17 mouse cellular contexts compared by ENCODE assay signal in the genomic region with DNA sequence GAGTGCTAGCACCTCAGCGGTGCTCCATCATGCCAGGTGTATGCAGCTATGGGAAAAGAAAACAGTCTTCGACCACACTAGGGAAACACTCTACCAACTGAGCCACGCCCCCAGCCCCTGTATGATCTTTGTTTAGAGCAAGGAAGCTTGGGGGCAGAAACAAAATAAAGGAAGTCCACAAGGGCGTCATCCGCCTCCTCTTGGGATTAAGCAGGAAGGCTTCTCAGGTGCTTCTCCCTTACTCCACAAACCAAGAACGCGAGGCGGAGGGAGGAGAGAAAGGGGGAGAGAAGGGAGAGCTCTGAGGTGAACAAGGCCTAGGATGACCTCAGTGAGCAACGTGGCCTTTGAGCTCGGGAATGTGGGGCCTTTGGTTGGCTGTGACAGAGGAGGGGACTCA.
A peak's percentile ranks its signal among the peaks of the same experiment; 100 is the strongest.
DNase-seq lines count a peak whose midpoint lies in the region; ATAC-seq and TF ChIP-seq lines count a peak whose summit lies in the region.
"Had no signal": no experiment of that assay in that cellular context is flagged by ENCODE, and none has a peak within 500 bp of the region (broad histone marks: within the 10 kb centered on the region; RNA-seq: fewer than 3 reads in every experiment).

No protein-coding gene starts in this region.

- TF ChIP-seq EP300 in lung, postnatal 0 days (IDR thresholded peaks at IDR 0.05): no peak

- no peaks in the 10 kb centered on the region for H3K27me3 ChIP-seq in heart, embryonic 11.5 days (ENCODE audit: control insufficient read depth, insufficient read depth, low read length)
- H3K27me3 ChIP-seq in kidney, embryonic 14.5 days (ENCODE audit: control insufficient read depth, insufficient read depth, low read length): no peaks in the 10 kb centered on the region
- H3K27me3 ChIP-seq in lung, postnatal 0 days (replicated peaks; ENCODE audit: insufficient read depth, low read length): no peaks in the 10 kb centered on the region
- H3K27me3 ChIP-seq: forebrain, embryonic 13.5 days had no signal

- H3K9me3 ChIP-seq in heart, embryonic 11.5 days (replicated peaks; ENCODE audit: control insufficient read depth, low read length): no peaks in the 10 kb centered on the region
- H3K9me3 ChIP-seq in kidney, embryonic 14.5 days (ENCODE audit: control insufficient read depth, low read length): no peaks in the 10 kb centered on the region
- H3K9me3 ChIP-seq in lung, postnatal 0 days (ENCODE audit: low read length): no peaks in the 10 kb centered on the region
- H3K9me3 ChIP-seq: embryonic facial prominence, embryonic 10.5 days; forebrain, embryonic 13.5 days; hindbrain, embryonic 13.5 days had no signal

- no peak overlapping the region for H3K4me2 ChIP-seq in heart, embryonic 11.5 days
- H3K4me2 ChIP-seq in kidney, embryonic 14.5 days (replicated peaks; ENCODE audit: low read depth, low read length): no peak overlapping the region
- H3K4me2 ChIP-seq in lung, postnatal 0 days (replicated peaks; ENCODE audit: low read depth, low read length): no peak overlapping the region
- H3K4me2 ChIP-seq: forebrain, embryonic 13.5 days; hindbrain, embryonic 13.5 days had no signal

- ATAC-seq in heart, embryonic 11.5 days (replicated peaks; ENCODE audit: insufficient number of reproducible peaks, low FRiP score, low TSS enrichment): no peak
- no peak for ATAC-seq in kidney, embryonic 14.5 days (ENCODE audit: low FRiP score, low TSS enrichment)
- ATAC-seq in lung, postnatal 0 days: no peak
- ATAC-seq: forebrain, embryonic 13.5 days; forebrain, postnatal 0 days; hindbrain, postnatal 0 days had no signal

- TF ChIP-seq CTCF in lung, postnatal 0 days (IDR thresholded peaks at IDR 0.05): no peak
- no peak for TF ChIP-seq CTCF in lung, adult 2 months (IDR thresholded peaks at IDR 0.05; ENCODE audit: insufficient read depth, low read length)

- peaks cover 41% of the 10 kb centered on the region for H3K4me1 ChIP-seq in heart, embryonic 11.5 days (ENCODE audit: control insufficient read depth, insufficient read depth, low read length)
- H3K4me1 ChIP-seq in kidney, embryonic 14.5 days (ENCODE audit: control insufficient read depth, insufficient read depth, low read length): no peaks in the 10 kb centered on the region
- H3K4me1 ChIP-seq in lung, postnatal 0 days (ENCODE audit: insufficient read depth, low read depth, low read length): peaks cover 20% of the 10 kb centered on the region
- H3K4me1 ChIP-seq in lung, adult 2 months (ENCODE audit: control insufficient read depth, insufficient read depth, low read length): peaks cover 33% of the 10 kb centered on the region

- H3K36me3 ChIP-seq in heart, embryonic 11.5 days (ENCODE audit: control insufficient read depth, insufficient read depth, low read length): no peaks in the 10 kb centered on the region
- no peaks in the 10 kb centered on the region for H3K36me3 ChIP-seq in kidney, embryonic 14.5 days (ENCODE audit: control insufficient read depth, insufficient read depth, low read length)
- no peaks in the 10 kb centered on the region for H3K36me3 ChIP-seq in lung, postnatal 0 days (ENCODE audit: insufficient read depth, low read length)
- H3K36me3 ChIP-seq: embryonic facial prominence, embryonic 10.5 days; hindbrain, embryonic 13.5 days had no signal

- no peak overlapping the region for H3K27ac ChIP-seq in heart, embryonic 11.5 days (ENCODE audit: low read depth, low read length)
- no peak overlapping the region for H3K27ac ChIP-seq in kidney, embryonic 14.5 days (ENCODE audit: low read depth, low read length)
- peak overlapping the region; percentile 4; the same call in 1 of the 2 replicates for H3K27ac ChIP-seq in lung, postnatal 0 days (ENCODE audit: low read length)
- H3K27ac ChIP-seq: embryonic facial prominence, embryonic 10.5 days; forebrain, embryonic 13.5 days; hindbrain, embryonic 13.5 days; hindbrain, postnatal 0 days had no signal

- no peak for DNase-seq in heart, postnatal 4 days
- peak; percentile 29 for DNase-seq in kidney, postnatal 10 days
- DNase-seq in lung, postnatal 0 days (ENCODE audit: low spot score): no peak
- DNase-seq in lung, adult 2 months: no peak
- DNase-seq in urinary bladder, adult 2 months (ENCODE audit: low spot score): no peak
- DNase-seq: adrenal gland, adult 2 months; adrenal gland, postnatal 25 days; cerebellum, adult 2 months; cerebellum, postnatal 10 days; forebrain, postnatal 0 days; gastrocnemius, postnatal 14 days had no signal

- H3K4me3 ChIP-seq in heart, embryonic 11.5 days (ENCODE audit: low read depth, low read length): no peak overlapping the region
- no peak overlapping the region for H3K4me3 ChIP-seq in kidney, embryonic 14.5 days (ENCODE audit: low read length)
- H3K4me3 ChIP-seq in lung, postnatal 0 days (ENCODE audit: low read depth, low read length): no peak overlapping the region
- no peak overlapping the region for H3K4me3 ChIP-seq in lung, adult 2 months (replicated peaks; ENCODE audit: extremely low read depth, low read depth, low read length)
- H3K4me3 ChIP-seq: embryonic facial prominence, embryonic 10.5 days; forebrain, embryonic 13.5 days; hindbrain, embryonic 13.5 days had no signal

- H3K9ac ChIP-seq in heart, embryonic 11.5 days (ENCODE audit: low read depth, low read length): 0 out of 2 replicates have a peak overlapping the region, but pooled peaks have one; percentile 2
- H3K9ac ChIP-seq in kidney, embryonic 14.5 days (ENCODE audit: low read depth, low read length): no peak overlapping the region
- H3K9ac ChIP-seq in lung, postnatal 0 days (replicated peaks; ENCODE audit: low read depth): no peak overlapping the region
- H3K9ac ChIP-seq: forebrain, embryonic 13.5 days; forebrain, postnatal 0 days; hindbrain, embryonic 13.5 days had no signal

- WGBS in heart, embryonic 11.5 days (ENCODE audit: insufficient replicate concordance): 57% methylated on average over 10 of the region's 10 CpGs
- WGBS in kidney, embryonic 14.5 days: 63% methylated on average over 10 of the region's 10 CpGs
- 42% methylated on average over 10 of the region's 10 CpGs for WGBS in lung, postnatal 0 days
- 37% methylated on average over 10 of the region's 10 CpGs for WGBS in lung, adult 2 months

- no peak for TF ChIP-seq POLR2A in lung, adult 2 months (IDR thresholded peaks at IDR 0.05; ENCODE audit: borderline replicate concordance, extremely low read depth, low read depth, low read length)
